Mouse (Mus musculus) R1 (cell line): Measurements from ENCODE around the gene Ppp1r27.
"Not testable (repeated sequence)": the region's sequence is repeated elsewhere in the genome, so short reads cannot be mapped to it uniquely, and the experiment has no call there.

ENCODE experiments used
- DNase-seq: peaks from one replicate; pipeline ENCODE4 v3.0.0-alpha.2; 2018; ENCODE audit warnings: low read depth, low spot score

The Ppp1r27 gene

GRCm38 (mm10) chr11:120515611-120516010, 35.3 kb downstream of the Ppp1r27 start:
- peak; percentile 79 for DNase-seq

DNA sequence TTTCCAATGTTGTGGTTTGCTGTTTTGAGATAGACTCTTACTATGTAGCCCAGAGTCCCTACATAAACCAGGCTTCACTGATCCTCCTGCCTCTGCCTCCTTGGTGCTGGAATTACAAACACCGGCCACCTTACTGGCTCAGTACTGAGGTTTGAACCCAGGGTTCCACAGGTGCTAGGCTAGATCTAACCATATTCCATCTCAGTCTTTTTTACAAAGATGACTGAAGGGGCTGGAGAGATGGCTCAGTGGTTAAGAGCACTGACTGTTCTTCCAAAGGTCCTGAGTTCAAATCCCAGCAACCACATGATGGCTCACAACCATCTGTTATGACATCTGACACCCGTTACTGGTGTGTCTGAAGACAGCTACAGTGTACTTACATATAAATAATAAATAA, 36.7 kb downstream of the Ppp1r27 start:
- not testable (repeated sequence) for DNase-seq

DNA sequence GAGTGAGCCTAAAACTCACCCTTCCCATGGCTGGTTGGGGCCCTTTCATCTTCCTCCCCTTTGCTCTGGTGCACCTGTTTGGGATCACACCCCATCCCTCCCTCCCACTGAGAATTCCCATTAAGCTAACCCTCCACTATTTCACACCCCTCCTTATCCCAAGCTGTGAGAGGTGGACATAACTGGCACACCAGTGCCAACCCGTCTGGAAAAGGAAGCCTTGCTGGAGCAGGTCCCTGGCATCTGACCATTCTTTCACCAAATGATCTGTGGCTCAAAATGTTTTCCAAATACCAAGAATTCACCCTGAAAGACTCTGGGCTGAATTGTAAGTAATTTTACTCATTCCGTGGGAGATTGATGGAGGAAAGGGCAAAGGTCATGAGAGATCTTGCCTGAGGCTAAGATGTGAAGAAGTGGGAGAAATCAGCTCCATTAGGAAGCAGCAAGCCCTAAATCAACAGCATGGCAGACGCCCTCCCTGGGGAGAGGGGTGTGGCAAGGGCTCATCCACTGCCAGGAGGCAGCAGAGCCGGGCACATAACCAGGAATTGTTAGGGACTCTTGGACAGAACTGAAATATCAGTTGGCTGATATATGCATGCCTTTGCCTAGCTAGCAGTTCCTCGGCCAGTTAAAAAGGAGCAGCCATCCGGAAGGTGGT, 38.0 kb downstream of the Ppp1r27 start:
- no peak for DNase-seq

- no peak for DNase-seq
These were observed 40.4 kb downstream of the Ppp1r27 start for GRCm38 (mm10) chr11:120510375-120511030.

GRCm38 (mm10) chr11:120509940-120510339, 41.0 kb downstream of the Ppp1r27 start:
- no peak for DNase-seq

DNA sequence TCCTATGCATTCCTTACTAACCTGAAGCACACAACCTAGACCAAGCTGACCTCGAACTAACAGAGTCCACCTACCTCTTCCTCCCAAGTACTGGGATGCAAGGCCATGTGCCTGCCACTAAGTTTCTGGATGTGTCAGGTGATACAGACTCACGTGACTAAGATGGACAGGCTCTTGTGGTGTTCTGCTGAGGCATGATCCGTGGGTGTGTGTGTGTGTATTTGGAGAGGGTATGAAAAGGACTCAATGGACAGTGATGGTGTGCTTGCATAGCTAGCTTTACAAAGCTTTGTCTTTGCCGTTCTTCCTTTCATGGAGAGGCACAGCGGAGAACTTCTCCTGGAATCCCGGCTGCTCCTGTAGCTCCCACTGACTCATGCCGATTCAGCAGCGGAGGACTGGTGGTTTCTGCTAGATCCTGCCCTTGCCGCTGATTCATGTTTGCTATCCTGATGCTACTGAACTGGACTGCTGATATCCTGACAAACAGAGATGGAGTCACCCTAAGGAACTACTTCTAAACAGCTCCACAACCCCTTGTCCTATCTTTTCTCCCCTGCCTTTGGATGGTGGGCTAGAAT, 42.6 kb downstream of the Ppp1r27 start:
- DNase-seq = no peak

- peak; percentile 54 for DNase-seq
These were observed 43.2 kb downstream of the Ppp1r27 start for GRCm38 (mm10) chr11:120507611-120508289.

DNA sequence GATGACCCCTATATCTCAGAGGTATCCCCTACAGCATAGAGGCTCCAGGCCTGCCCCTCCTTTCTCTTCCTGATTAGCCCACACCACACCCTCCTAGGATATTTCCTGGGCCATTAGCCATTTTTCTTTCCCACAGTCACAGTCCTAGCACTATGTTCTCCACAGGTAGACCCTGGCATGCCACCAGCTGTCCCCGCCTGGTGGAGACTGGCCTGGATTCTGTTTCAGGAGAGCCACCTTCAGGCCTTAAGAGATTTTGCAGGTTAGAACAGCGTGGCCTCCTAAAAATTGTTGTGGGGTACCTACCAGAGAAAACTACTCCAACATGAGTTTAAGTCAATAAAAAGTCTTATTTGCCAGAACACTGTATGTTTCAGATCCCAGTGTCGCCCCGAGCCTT, 44.0 kb downstream of the Ppp1r27 start:
- peak; percentile 52 for DNase-seq

DNA sequence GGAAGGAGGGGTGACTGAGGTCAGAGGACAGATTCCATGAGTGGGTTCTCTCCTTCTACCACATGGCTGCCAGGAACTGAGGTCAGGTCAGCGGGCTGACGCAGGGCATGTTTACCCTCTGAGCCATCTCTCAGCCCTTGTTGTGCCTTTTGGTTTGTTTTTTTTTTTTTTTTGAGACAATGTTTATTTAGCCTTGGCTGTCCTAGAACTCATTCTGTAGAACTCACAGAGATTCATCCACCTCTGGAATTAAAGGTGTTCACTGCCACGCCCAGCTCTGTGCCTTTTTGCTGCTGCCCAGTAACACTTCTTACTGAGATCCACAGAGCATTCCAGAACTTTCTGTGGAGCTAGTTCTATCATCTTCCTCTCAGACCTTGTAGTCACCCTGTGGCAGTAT, 45.3 kb downstream of the Ppp1r27 start:
- no peak for DNase-seq

- no peak for DNase-seq
These were observed 49.2 kb downstream of the Ppp1r27 start for GRCm38 (mm10) chr11:120501701-120502100.

GRCm38 (mm10) chr11:120501018-120501417, 49.9 kb downstream of the Ppp1r27 start:
- DNase-seq = no peak

DNA sequence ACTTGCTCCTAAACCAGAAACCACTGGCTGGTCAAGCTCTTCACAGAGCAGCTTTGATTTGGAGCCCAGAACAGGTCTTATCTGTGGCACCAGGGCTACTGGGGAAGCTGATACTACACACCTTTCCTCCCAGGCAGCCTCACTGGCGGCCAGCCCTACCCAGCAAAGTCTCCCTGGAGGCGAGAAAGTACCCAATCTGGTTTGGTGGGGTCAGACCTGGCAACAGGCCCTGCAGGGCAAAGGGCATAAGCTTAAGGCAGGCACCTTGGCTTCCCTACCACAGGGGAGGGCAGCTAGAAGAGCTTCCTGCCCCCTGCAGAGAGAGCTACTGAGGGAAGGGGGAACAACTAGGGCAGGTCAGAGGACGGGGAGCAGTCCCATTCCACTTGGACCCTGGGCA, 50.6 kb downstream of the Ppp1r27 start:
- DNase-seq = no peak
